Mouse (Mus musculus) small intestine, adult 2 months (tissue): Measurements from ENCODE around the gene Pbx2.

ENCODE experiments used
- CTCF ChIP-seq: fragments of 200-500 bp; IDR thresholded peaks from 2 replicates; pipeline ENCODE4 v1.5.1; 2012; ENCODE audit warnings: low read depth, mild to moderate bottlenecking, control low read depth, inconsistent platforms, low read length, moderate library complexity, mixed read lengths; ENCODE audit not compliant: insufficient replicate concordance, insufficient read length; ENCODE audit errors: extremely low read depth
- POLR2A ChIP-seq: fragments of 200-500 bp; IDR thresholded peaks from 2 replicates; pipeline ENCODE4 v1.6.1; 2012; ENCODE audit warnings: low read depth, mild to moderate bottlenecking, control low read depth, inconsistent platforms, low read length, moderate library complexity

GRCm38 (mm10) chr17:34583819-34584218 lies 7.2 kb upstream of the Pbx2 start:
- TF ChIP-seq CTCF (no peak), POLR2A (no peak)
